Mouse (Mus musculus): Measurements from ENCODE around the gene Angptl1. TPM values are rescaled to one million over a fixed set of nuclear protein-coding genes. Genes with fewer than 3 reads are reported as not detected.
A peak's percentile ranks its signal among the peaks of the same experiment; 100 is the strongest.

Gene Angptl1
- polyA plus RNA-seq (2015; fragmentation: Nextera tagmentation; extraction: Ambion mirVana), result 3.2 and 3.8 TPM in 2 replicates

GRCm38 (mm10) chr1:156838177-156838576, at the start of gene Angptl1:
Gene Angptl1, plus strand, starts transcription at chr1:156838562.
- Histone ChIP-seq H3K4me1 (0 out of 2 replicates have a peak, but pooled peaks cover 9% of the 10 kb centered on the region), H3K4me3 (replicated peaks) (peak within 1 kb of the TSS; percentile 18; the same call in 1 of the 2 replicates), H3K4me2 (peak within 1 kb of the TSS; percentile 33), H3K9me3 (replicated peaks) (no peaks in the 10 kb centered on the region), H3K36me3 (no peaks in the 10 kb centered on the region), H3K9ac (replicated peaks) (0 out of 2 replicates have a peak within 1 kb of the TSS, but pooled peaks have one; percentile 3), H3K27ac (replicated peaks) (peak within 1 kb of the TSS; percentile 19; the same call in 1 of the 2 replicates), H3K27me3 (replicated peaks) (no peaks in the 10 kb centered on the region)
- ATAC-seq (ENCODE audit: low FRiP score), result no peak
- WGBS, result 41% methylated on average over 4 of the region's 4 CpGs

GRCm38 (mm10) chr1:156789844-156790490, 48.4 kb upstream of the Angptl1 start:
- Histone ChIP-seq H3K9ac (replicated peaks) (no peak overlapping the region), H3K27me3 (replicated peaks) (no peaks in the 10 kb centered on the region), H3K4me1 (peaks cover 13% of the 10 kb centered on the region; the same call in 1 of the 2 replicates), H3K4me3 (replicated peaks) (no peak overlapping the region), H3K36me3 (no peaks in the 10 kb centered on the region), H3K27ac (replicated peaks) (no peak overlapping the region), H3K4me2 (no peak overlapping the region), H3K9me3 (replicated peaks) (no peaks in the 10 kb centered on the region)
- 9% methylated on average over 5 of the region's 5 CpGs for WGBS
- ATAC-seq (ENCODE audit: low FRiP score), result no peak

- H3K27ac ChIP-seq (replicated peaks), result no peak overlapping the region
- ATAC-seq (ENCODE audit: low FRiP score), result no peak
- 84% methylated on average over 9 of the region's 9 CpGs for WGBS
- no peak overlapping the region for H3K4me2 ChIP-seq
- no peaks in the 10 kb centered on the region for H3K9me3 ChIP-seq (replicated peaks)
- no peaks in the 10 kb centered on the region for H3K27me3 ChIP-seq (replicated peaks)
- no peaks in the 10 kb centered on the region for H3K36me3 ChIP-seq
- H3K4me1 ChIP-seq, result no peaks in the 10 kb centered on the region
- no peak overlapping the region for H3K4me3 ChIP-seq (replicated peaks)
- no peak overlapping the region for H3K9ac ChIP-seq (replicated peaks)
These were observed 42.1 kb upstream of the Angptl1 start for GRCm38 (mm10) chr1:156796251-156796650.

GRCm38 (mm10) chr1:156801276-156801675, 37.1 kb upstream of the Angptl1 start:
- no peak overlapping the region for H3K4me3 ChIP-seq (replicated peaks)
- ATAC-seq (ENCODE audit: low FRiP score), result no peak
- no peaks in the 10 kb centered on the region for H3K4me1 ChIP-seq
- no peak overlapping the region for H3K27ac ChIP-seq (replicated peaks)
- H3K9me3 ChIP-seq (replicated peaks), result no peaks in the 10 kb centered on the region
- 73% methylated on average over 6 of the region's 6 CpGs for WGBS
- H3K27me3 ChIP-seq (replicated peaks), result no peaks in the 10 kb centered on the region
- no peak overlapping the region for H3K9ac ChIP-seq (replicated peaks)
- no peak overlapping the region for H3K4me2 ChIP-seq
- no peaks in the 10 kb centered on the region; the same call in 1 of the 2 replicates for H3K36me3 ChIP-seq

- Histone ChIP-seq H3K36me3 (peaks cover 4% of the 10 kb centered on the region; the same call in 1 of the 2 replicates), H3K4me1 (no peaks in the 10 kb centered on the region)
- WGBS, result 40% methylated on average over 10 of the region's 10 CpGs
These were observed 30.0 kb upstream of the Angptl1 start for GRCm38 (mm10) chr1:156808332-156808731.

GRCm38 (mm10) chr1:156811928-156812327, 26.4 kb upstream of the Angptl1 start:
- no peak overlapping the region for H3K9ac ChIP-seq (replicated peaks)

More at GRCm38 (mm10) chr1:156808332-156808731, 30.0 kb upstream of the Angptl1 start:
- H3K27me3 ChIP-seq (replicated peaks), result no peaks in the 10 kb centered on the region
- no peak for ATAC-seq (ENCODE audit: low FRiP score)
- no peak overlapping the region for H3K27ac ChIP-seq (replicated peaks)
- no peak overlapping the region for H3K4me3 ChIP-seq (replicated peaks)
- H3K9ac ChIP-seq (replicated peaks), result no peak overlapping the region
- no peaks in the 10 kb centered on the region for H3K9me3 ChIP-seq (replicated peaks)
- no peak overlapping the region for H3K4me2 ChIP-seq

GRCm38 (mm10) chr1:156812716-156813115, 25.6 kb upstream of the Angptl1 start:
- H3K4me1 ChIP-seq, result no peaks in the 10 kb centered on the region
- 67% methylated on average over 8 of the region's 8 CpGs for WGBS
- H3K9ac ChIP-seq (replicated peaks), result no peak overlapping the region
- H3K36me3 ChIP-seq, result peaks cover 28% of the 10 kb centered on the region
- no peak for ATAC-seq (ENCODE audit: low FRiP score)
- no peaks in the 10 kb centered on the region for H3K27me3 ChIP-seq (replicated peaks)
- no peak overlapping the region for H3K4me3 ChIP-seq (replicated peaks)
- H3K4me2 ChIP-seq, result no peak overlapping the region
- H3K27ac ChIP-seq (replicated peaks), result no peak overlapping the region
- H3K9me3 ChIP-seq (replicated peaks), result no peaks in the 10 kb centered on the region

More at GRCm38 (mm10) chr1:156811928-156812327, 26.4 kb upstream of the Angptl1 start:
- Histone ChIP-seq H3K27me3 (replicated peaks) (no peaks in the 10 kb centered on the region), H3K27ac (replicated peaks) (no peak overlapping the region), H3K4me3 (replicated peaks) (no peak overlapping the region), H3K36me3 (peaks cover 20% of the 10 kb centered on the region), H3K4me2 (no peak overlapping the region), H3K9me3 (replicated peaks) (no peaks in the 10 kb centered on the region), H3K4me1 (no peaks in the 10 kb centered on the region)
- ATAC-seq (ENCODE audit: low FRiP score), result no peak
- 50% methylated on average over 7 of the region's 7 CpGs for WGBS

GRCm38 (mm10) chr1:156813485-156813884, 24.9 kb upstream of the Angptl1 start:
- peaks cover 34% of the 10 kb centered on the region for H3K36me3 ChIP-seq
- H3K9ac ChIP-seq (replicated peaks), result no peak overlapping the region
- no peak overlapping the region for H3K27ac ChIP-seq (replicated peaks)
- no peaks in the 10 kb centered on the region for H3K4me1 ChIP-seq
- no peak for ATAC-seq (ENCODE audit: low FRiP score)
- H3K9me3 ChIP-seq (replicated peaks), result no peaks in the 10 kb centered on the region
- no peak overlapping the region for H3K4me2 ChIP-seq
- no peak overlapping the region for H3K4me3 ChIP-seq (replicated peaks)
- no peaks in the 10 kb centered on the region for H3K27me3 ChIP-seq (replicated peaks)
- 79% methylated on average over 6 of the region's 6 CpGs for WGBS

- peaks cover 48% of the 10 kb centered on the region for H3K36me3 ChIP-seq
- H3K4me3 ChIP-seq (replicated peaks), result no peak overlapping the region
- 93% methylated on average over 1 of the region's 1 CpGs for WGBS
- H3K9ac ChIP-seq (replicated peaks), result no peak overlapping the region
- no peak overlapping the region for H3K4me2 ChIP-seq
- H3K9me3 ChIP-seq (replicated peaks), result no peaks in the 10 kb centered on the region
- no peaks in the 10 kb centered on the region for H3K27me3 ChIP-seq (replicated peaks)
- ATAC-seq (ENCODE audit: low FRiP score), result no peak
- H3K4me1 ChIP-seq, result no peaks in the 10 kb centered on the region
- H3K27ac ChIP-seq (replicated peaks), result no peak overlapping the region
These were observed 19.1 kb upstream of the Angptl1 start for GRCm38 (mm10) chr1:156819236-156819635.

- 0 out of 2 replicates have a peak overlapping the region, but pooled peaks have one; percentile 3 for H3K9ac ChIP-seq (replicated peaks)
- no peaks in the 10 kb centered on the region for H3K27me3 ChIP-seq (replicated peaks)
- H3K27ac ChIP-seq (replicated peaks), result no peak overlapping the region
- ATAC-seq (ENCODE audit: low FRiP score), result 0 out of 2 replicates have a peak, but pooled peaks have one; percentile 35
- no peaks in the 10 kb centered on the region for H3K9me3 ChIP-seq (replicated peaks)
- WGBS, result 4% methylated on average over 6 of the region's 6 CpGs
- H3K4me3 ChIP-seq (replicated peaks), result peak overlapping the region; percentile 18; the same call in 1 of the 2 replicates
- H3K4me1 ChIP-seq, result 0 out of 2 replicates have a peak, but pooled peaks cover 9% of the 10 kb centered on the region
- peak overlapping the region; percentile 33 for H3K4me2 ChIP-seq
- no peaks in the 10 kb centered on the region for H3K36me3 ChIP-seq
These were observed 333 bp downstream of the Angptl1 start for GRCm38 (mm10) chr1:156838695-156839094.

GRCm38 (mm10) chr1:156841625-156842339, 3.4 kb downstream of the Angptl1 start:
- no peaks in the 10 kb centered on the region for H3K27me3 ChIP-seq (replicated peaks)
- no peak overlapping the region for H3K4me2 ChIP-seq
- H3K27ac ChIP-seq (replicated peaks), result no peak overlapping the region
- no peak for ATAC-seq (ENCODE audit: low FRiP score)
- H3K4me3 ChIP-seq (replicated peaks), result no peak overlapping the region
- 83% methylated on average over 11 of the region's 11 CpGs for WGBS
- H3K9me3 ChIP-seq (replicated peaks), result no peaks in the 10 kb centered on the region
- 0 out of 2 replicates have a peak, but pooled peaks cover 11% of the 10 kb centered on the region for H3K4me1 ChIP-seq
- H3K9ac ChIP-seq (replicated peaks), result no peak overlapping the region
- no peaks in the 10 kb centered on the region for H3K36me3 ChIP-seq

Data from neural tube, embryonic 15.5 days (tissue).